Mouse (Mus musculus): Measurements from ENCODE around the gene Zmym1. TPM values are rescaled to one million over a fixed set of nuclear protein-coding genes. Genes with fewer than 3 reads are reported as not detected.

The Zmym1 gene
- 17.6 TPM for polyA plus RNA-seq (2015; fragmentation: Illumina TruSeq; extraction: RNeasy Lipid Tissue Mini Kit (QIAGEN cat#74804); ENCODE audit: insufficient read depth, low replicate concordance)

DNA sequence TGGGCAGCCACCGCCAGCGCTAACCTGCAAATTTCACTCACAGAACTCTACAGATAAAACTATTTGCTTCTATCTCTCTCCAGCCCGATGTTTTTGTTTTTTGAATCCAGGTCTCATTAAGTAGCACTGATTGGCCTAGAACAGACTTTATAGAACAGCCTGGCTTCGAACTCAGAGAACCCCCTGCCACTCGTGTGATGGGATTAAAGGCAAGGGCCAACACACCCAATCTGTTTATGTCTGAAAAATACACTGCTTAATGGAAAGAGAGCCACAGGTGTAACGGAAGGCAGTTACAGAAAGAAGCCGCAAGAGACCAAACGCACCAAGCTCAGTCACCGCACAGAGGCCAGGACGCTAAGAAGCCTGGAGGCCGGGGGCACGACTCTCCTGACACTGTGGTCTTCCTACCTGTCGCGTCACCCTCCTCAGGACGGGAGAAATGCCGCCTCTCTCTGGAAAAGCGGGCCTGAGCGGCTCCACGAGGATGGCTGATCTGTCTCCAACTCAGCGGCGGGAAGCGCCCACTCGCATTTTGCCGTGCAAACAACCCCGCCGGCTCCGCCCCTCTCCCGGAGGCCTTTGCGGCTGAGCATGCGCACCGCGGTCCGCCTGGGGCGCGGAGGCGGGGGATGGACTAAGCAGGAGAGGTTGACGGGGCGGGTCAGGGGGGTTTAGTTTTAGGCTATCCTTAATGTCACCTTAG lies at the start of gene Zmym1:
Gene Zmym1, minus strand, starts transcription at position 568 of the 706 bp plus-strand sequence.

DNA sequence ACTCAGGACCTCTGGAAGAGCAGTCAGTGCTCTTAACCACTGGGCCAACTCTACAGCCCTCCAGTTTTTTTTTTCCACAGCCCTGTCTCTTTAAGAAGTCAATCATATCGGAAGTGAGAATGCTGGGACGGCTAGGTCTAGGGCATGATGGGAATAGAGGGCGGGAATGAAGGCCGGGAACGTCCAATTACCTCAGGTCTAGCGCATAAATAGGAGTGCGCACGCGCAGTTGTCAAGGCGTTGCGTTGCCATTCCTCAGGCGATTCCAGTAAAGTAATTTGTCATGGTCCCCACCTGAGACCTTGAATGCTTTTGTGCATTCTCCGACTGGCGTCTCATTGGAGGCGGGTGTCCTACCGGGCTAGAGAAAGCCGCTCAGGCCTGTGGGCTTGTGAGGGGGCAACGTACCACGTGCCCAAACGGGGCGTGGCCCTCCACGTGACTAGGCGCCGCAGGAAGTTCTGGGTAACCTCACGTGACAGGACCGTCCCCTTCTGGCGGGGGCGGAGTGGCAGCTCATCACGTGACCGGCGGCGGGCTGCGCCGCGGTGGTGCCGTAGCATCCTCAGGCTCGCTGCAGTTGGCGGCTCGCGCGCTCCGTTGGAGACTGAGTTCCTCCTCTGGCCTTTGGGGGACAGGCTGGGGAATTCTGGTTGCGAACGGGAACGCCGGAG lies 16.1 kb upstream of the Zmym1 start, which contains the start of gene Zmym6:
Gene Zmym6, plus strand, starts transcription at position 509 of the 674 bp plus-strand sequence.

GRCm38 (mm10) chr4:127021151-127021945 lies 39.6 kb downstream of the Zmym1 start, which contains the start of gene Sfpq:
Gene Sfpq (plus strand): TSS chr4:127021324.

Other genes with a start within 250 kb of the Zmym1 start
- 30.0 TPM for gene Zmym4, start 93.0 kb downstream of the Zmym1 start, polyA plus RNA-seq (2015; fragmentation: Illumina TruSeq; extraction: RNeasy Lipid Tissue Mini Kit (QIAGEN cat#74804); ENCODE audit: insufficient read depth, low replicate concordance)
- gene Sfpq, start 39.8 kb downstream of the Zmym1 start, polyA plus RNA-seq (2015; fragmentation: Illumina TruSeq; extraction: RNeasy Lipid Tissue Mini Kit (QIAGEN cat#74804); ENCODE audit: insufficient read depth, low replicate concordance): 752 TPM
- gene Zmym6, start 16.2 kb upstream of the Zmym1 start, polyA plus RNA-seq (2015; fragmentation: Illumina TruSeq; extraction: RNeasy Lipid Tissue Mini Kit (QIAGEN cat#74804); ENCODE audit: insufficient read depth, low replicate concordance): 55.3 TPM
- gene Tmem35b, start 62.5 kb upstream of the Zmym1 start, polyA plus RNA-seq (2015; fragmentation: Illumina TruSeq; extraction: RNeasy Lipid Tissue Mini Kit (QIAGEN cat#74804); ENCODE audit: insufficient read depth, low replicate concordance): 18.9 TPM
- gene Dlgap3, start 108.1 kb upstream of the Zmym1 start, polyA plus RNA-seq (2015; fragmentation: Illumina TruSeq; extraction: RNeasy Lipid Tissue Mini Kit (QIAGEN cat#74804); ENCODE audit: insufficient read depth, low replicate concordance): not detected
- gene Smim12, start 182.6 kb upstream of the Zmym1 start, polyA plus RNA-seq (2015; fragmentation: Illumina TruSeq; extraction: RNeasy Lipid Tissue Mini Kit (QIAGEN cat#74804); ENCODE audit: insufficient read depth, low replicate concordance): 18.3 TPM

All from spleen, adult 10 weeks (tissue).